Mouse (Mus musculus) cortical plate, adult 2 months (tissue): Measurements from ENCODE around the gene Anapc2. TPM values are rescaled to one million over a fixed set of nuclear protein-coding genes. Genes with fewer than 3 reads are reported as not detected.
"Not testable (repeated sequence)": the region's sequence is repeated elsewhere in the genome, so short reads cannot be mapped to it uniquely, and the experiment has no call there.

Experiments
- H3K27ac ChIP-seq: fragments of 200-500 bp; 2 replicates; pipeline ENCODE4 v1.5.1; 2012; ENCODE audit warnings: low read length, control low read depth, inconsistent platforms; ENCODE audit not compliant: insufficient read depth
- H3K4me1 ChIP-seq: fragments of 200-500 bp; 2 replicates; pipeline ENCODE4 v1.6.1; 2011; ENCODE audit warnings: low read length; ENCODE audit not compliant: control insufficient read depth, insufficient read depth
- H3K4me3 ChIP-seq: fragments of 200-500 bp; 2 replicates; pipeline ENCODE4 v1.5.1; 2011; ENCODE audit warnings: mild to moderate bottlenecking, low read length, control low read depth; ENCODE audit not compliant: insufficient read depth
- CTCF ChIP-seq: fragments of 200-500 bp; IDR thresholded peaks from 2 replicates; pipeline ENCODE4 v1.5.1; 2011; ENCODE audit warnings: mild to moderate bottlenecking, control low read depth, low read length; ENCODE audit not compliant: insufficient read depth; ENCODE audit errors: extremely low read depth
- POLR2A ChIP-seq: fragments of 200-500 bp; IDR thresholded peaks from 2 replicates; pipeline ENCODE4 v1.6.1; 2011; ENCODE audit warnings: mild to moderate bottlenecking, low read length, control low read depth; ENCODE audit not compliant: insufficient read depth; ENCODE audit errors: extremely low read depth
- polyA plus RNA-seq: library from polyadenylated mRNA; depleted of rRNA; stranded (reverse); fragments of >200 nt; gene quantifications from 2 replicates; pipeline ENCODE4 v1.2.3, GENCODE M21; 2012

The Anapc2 gene
- polyA plus RNA-seq, 1 experiment, result 75.7 TPM

- TF ChIP-seq POLR2A (peak; percentile 69), CTCF (no peak)
- H3K4me3 ChIP-seq, result peak within 1 kb of the TSS; percentile 90
- H3K4me1 ChIP-seq, result peaks cover 6% of the 10 kb centered on the region; the same call in 1 of the 2 replicates
- H3K27ac ChIP-seq, result peak within 1 kb of the TSS; percentile 61
Observed at GRCm38 (mm10) chr2:25255284-25255779, 16.9 kb upstream of the Anapc2 start, which contains the start of gene Tmem203. Gene Tmem203 (plus strand): TSS chr2:25255439.

GRCm38 (mm10) chr2:25256443-25257109 is 15.7 kb upstream of the Anapc2 start:
- H3K4me1 ChIP-seq, H3K27ac ChIP-seq: not testable (repeated sequence)
- H3K4me3 ChIP-seq, result peak overlapping the region; percentile 90; the same call in 1 of the 2 replicates
- 0 out of 2 replicates have a peak, but pooled peaks have one; percentile 13 for TF ChIP-seq CTCF

GRCm38 (mm10) chr2:25257250-25257649 is 15.0 kb upstream of the Anapc2 start:
- not testable (repeated sequence) for H3K27ac ChIP-seq, H3K4me3 ChIP-seq

GRCm38 (mm10) chr2:25258887-25259286 is 13.4 kb upstream of the Anapc2 start:
- Histone ChIP-seq H3K4me3 (no peak overlapping the region), H3K27ac (no peak overlapping the region), H3K4me1 (peaks cover 6% of the 10 kb centered on the region; the same call in 1 of the 2 replicates)
- peak; percentile 27; the same call in 1 of the 2 replicates for TF ChIP-seq CTCF
- TF ChIP-seq POLR2A, result no peak

More at GRCm38 (mm10) chr2:25257250-25257649, 15.0 kb upstream of the Anapc2 start:
- not testable (repeated sequence) for H3K4me1 ChIP-seq

GRCm38 (mm10) chr2:25261870-25262269 is 10.4 kb upstream of the Anapc2 start:
- H3K4me3 ChIP-seq, result peak overlapping the region; percentile 27
- H3K4me1 ChIP-seq, result peaks cover 7% of the 10 kb centered on the region
- TF ChIP-seq POLR2A, result no peak
- no peak for TF ChIP-seq CTCF

GRCm38 (mm10) chr2:25262291-25262767 is 9.9 kb upstream of the Anapc2 start, which contains the start of gene Tprn:
Gene Tprn (plus strand): TSS chr2:25262618.
- peak within 1 kb of the TSS; percentile 44 for H3K27ac ChIP-seq
- peak within 1 kb of the TSS; percentile 27 for H3K4me3 ChIP-seq
- H3K4me1 ChIP-seq, result peaks cover 7% of the 10 kb centered on the region
- peak; percentile 77; the same call in 1 of the 2 replicates for TF ChIP-seq POLR2A
- no peak for TF ChIP-seq CTCF

More at GRCm38 (mm10) chr2:25261870-25262269, 10.4 kb upstream of the Anapc2 start:
- peak overlapping the region; percentile 26; the same call in 1 of the 2 replicates for H3K27ac ChIP-seq

- H3K4me1 ChIP-seq, result peaks cover 7% of the 10 kb centered on the region
- H3K27ac ChIP-seq, result peak overlapping the region; percentile 44
- TF ChIP-seq POLR2A (no peak), CTCF (no peak)
- peak overlapping the region; percentile 27 for H3K4me3 ChIP-seq
Observed at GRCm38 (mm10) chr2:25262795-25263622, 9.3 kb upstream of the Anapc2 start.

- TF ChIP-seq CTCF (no peak), POLR2A (no peak)
- peak overlapping the region; percentile 88 for H3K27ac ChIP-seq
- peaks cover 7% of the 10 kb centered on the region for H3K4me1 ChIP-seq
- H3K4me3 ChIP-seq, result peak overlapping the region; percentile 27
Observed at GRCm38 (mm10) chr2:25263623-25264285, 8.5 kb upstream of the Anapc2 start.

GRCm38 (mm10) chr2:25264286-25264660 is 8.0 kb upstream of the Anapc2 start:
- H3K27ac ChIP-seq, result peak overlapping the region; percentile 88

More at GRCm38 (mm10) chr2:25264286-25264660, 8.0 kb upstream of the Anapc2 start:
- TF ChIP-seq CTCF, result no peak
- no peak for TF ChIP-seq POLR2A
- Histone ChIP-seq H3K4me3 (peak overlapping the region; percentile 27), H3K4me1 (peaks cover 7% of the 10 kb centered on the region)
